Mouse (Mus musculus): Measurements from ENCODE around the gene Zpbp. TPM values are rescaled to one million over a fixed set of nuclear protein-coding genes. Genes with fewer than 3 reads are reported as not detected.

Gene Zpbp
- polyA plus RNA-seq, 1 experiment: 0.25 TPM

DNA sequence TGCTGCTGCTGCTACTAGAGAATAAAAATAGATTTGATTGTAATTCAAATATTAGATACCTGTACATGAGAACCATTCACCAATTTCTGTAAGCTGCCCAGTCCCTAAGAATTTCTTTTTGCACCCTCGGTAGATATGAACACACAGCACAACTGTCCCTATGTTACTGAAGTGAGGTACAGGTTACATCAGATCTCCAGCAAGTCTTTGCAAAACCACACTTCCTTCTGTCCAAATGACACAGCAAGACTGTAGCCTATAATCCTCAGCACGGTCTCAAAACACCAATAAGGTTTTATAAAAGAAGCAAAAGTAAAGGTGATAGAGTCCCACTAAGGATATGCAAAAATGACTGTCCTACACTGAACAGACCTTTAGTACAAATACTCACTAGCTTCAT, 44.9 kb downstream of the Zpbp start:
- Histone ChIP-seq H3K4me1 (ENCODE audit: control insufficient read depth, insufficient read depth, low read length) (no peaks in the 10 kb centered on the region), H3K27ac (ENCODE audit: insufficient read depth, low read depth, low read length) (no peak overlapping the region), H3K4me3 (ENCODE audit: insufficient read depth, low read length) (no peak overlapping the region)
- no peak for TF ChIP-seq POLR2A (IDR thresholded peaks at IDR 0.05; ENCODE audit: borderline replicate concordance, low read depth, low read length)
- TF ChIP-seq CTCF (IDR thresholded peaks at IDR 0.05; ENCODE audit: low read depth, low read length): no peak

DNA sequence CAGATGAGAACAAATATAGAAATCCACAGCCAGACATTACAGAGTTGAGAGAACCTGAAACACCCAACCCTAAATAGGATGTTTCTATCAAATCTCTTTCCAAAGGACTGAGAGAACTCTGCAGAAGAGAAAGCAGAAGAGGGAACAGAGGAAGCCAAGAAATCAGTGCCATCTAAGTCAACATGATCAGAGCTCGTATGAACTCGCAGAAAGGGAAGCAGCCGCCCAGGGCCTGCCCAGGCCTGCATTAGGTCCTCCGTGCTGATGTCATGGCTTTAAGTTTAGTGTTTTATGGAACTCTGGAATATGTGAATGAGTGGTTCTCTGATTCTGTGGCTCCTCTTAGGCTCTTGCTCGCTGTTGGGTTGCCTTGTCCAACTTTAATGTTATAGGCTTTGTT, 48.0 kb downstream of the Zpbp start:
- Histone ChIP-seq H3K4me1 (ENCODE audit: control insufficient read depth, insufficient read depth, low read length) (no peaks in the 10 kb centered on the region), H3K27ac (ENCODE audit: insufficient read depth, low read depth, low read length) (no peak overlapping the region), H3K4me3 (ENCODE audit: insufficient read depth, low read length) (no peak overlapping the region)
- no peak for TF ChIP-seq POLR2A (IDR thresholded peaks at IDR 0.05; ENCODE audit: borderline replicate concordance, low read depth, low read length)
- TF ChIP-seq CTCF (IDR thresholded peaks at IDR 0.05; ENCODE audit: low read depth, low read length): no peak

DNA sequence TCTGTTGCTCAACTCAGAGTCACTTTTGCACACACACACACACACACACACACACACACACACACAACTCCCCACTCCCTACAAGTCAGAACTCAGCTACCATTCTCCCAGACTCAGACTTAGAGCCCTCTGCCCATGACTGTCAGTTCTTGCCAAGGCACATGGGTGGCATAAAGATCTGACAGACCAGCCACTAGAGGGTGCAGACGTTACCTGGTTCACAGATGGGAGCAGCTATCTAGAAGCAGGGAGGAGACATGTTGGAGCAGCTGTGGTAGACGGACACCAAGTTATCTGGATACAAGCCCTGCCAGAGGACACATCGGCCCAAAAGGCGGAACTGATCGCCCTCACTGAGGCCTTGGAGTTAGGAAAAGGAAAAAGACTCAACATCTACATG, 67.5 kb downstream of the Zpbp start:
- Histone ChIP-seq H3K4me1 (ENCODE audit: control insufficient read depth, insufficient read depth, low read length) (no peaks in the 10 kb centered on the region), H3K4me3 (ENCODE audit: insufficient read depth, low read length) (no peak overlapping the region), H3K27ac (ENCODE audit: insufficient read depth, low read depth, low read length) (no peak overlapping the region)
- TF ChIP-seq POLR2A (IDR thresholded peaks at IDR 0.05; ENCODE audit: borderline replicate concordance, low read depth, low read length) (no peak), CTCF (IDR thresholded peaks at IDR 0.05; ENCODE audit: low read depth, low read length) (no peak)

DNA sequence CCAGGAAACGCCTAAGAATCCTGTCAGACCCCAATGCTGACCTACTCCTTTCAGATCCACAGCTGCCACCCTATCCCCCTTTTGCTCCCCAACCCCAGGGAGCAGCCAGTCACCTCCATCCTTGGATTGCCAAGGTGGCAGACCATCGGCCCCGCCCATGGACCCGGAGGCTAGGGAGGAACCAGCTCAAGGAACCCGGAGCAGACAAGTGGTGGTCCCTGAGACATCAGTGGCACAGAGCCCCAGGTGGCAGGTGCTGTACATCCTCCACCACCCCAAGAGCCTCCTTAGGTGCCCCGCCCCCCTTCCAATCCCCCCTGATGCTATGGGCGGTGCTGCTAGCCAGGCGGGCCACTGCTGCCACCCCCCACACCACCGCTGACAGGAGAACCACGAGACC, 69.0 kb downstream of the Zpbp start:
- Histone ChIP-seq H3K27ac (ENCODE audit: insufficient read depth, low read depth, low read length) (no peak overlapping the region), H3K4me3 (ENCODE audit: insufficient read depth, low read length) (no peak overlapping the region), H3K4me1 (ENCODE audit: control insufficient read depth, insufficient read depth, low read length) (no peaks in the 10 kb centered on the region)
- TF ChIP-seq POLR2A (IDR thresholded peaks at IDR 0.05; ENCODE audit: borderline replicate concordance, low read depth, low read length) (no peak), CTCF (IDR thresholded peaks at IDR 0.05; ENCODE audit: low read depth, low read length) (no peak)

DNA sequence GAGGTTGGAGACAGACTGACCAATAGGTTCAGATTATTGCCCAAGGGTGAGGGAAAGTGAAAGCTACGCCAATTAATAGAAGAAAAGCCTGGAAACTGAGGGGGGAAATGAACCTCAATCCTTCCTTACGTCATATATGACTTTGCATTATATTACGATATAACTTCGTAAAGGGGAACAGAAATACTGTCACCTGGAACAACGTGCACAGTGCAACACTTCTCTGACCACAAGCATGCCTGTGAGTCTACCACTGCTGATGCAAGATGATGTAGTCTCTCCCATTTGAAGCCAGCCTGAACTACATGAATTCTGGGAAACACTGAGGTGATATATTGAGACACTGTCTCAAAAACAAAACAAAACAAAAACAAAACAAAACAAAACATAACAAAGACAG, 90.9 kb downstream of the Zpbp start:
- Histone ChIP-seq H3K4me3 (ENCODE audit: insufficient read depth, low read length) (no peak overlapping the region), H3K4me1 (ENCODE audit: control insufficient read depth, insufficient read depth, low read length) (no peaks in the 10 kb centered on the region), H3K27ac (ENCODE audit: insufficient read depth, low read depth, low read length) (no peak overlapping the region)
- TF ChIP-seq POLR2A (IDR thresholded peaks at IDR 0.05; ENCODE audit: borderline replicate concordance, low read depth, low read length) (no peak), CTCF (IDR thresholded peaks at IDR 0.05; ENCODE audit: low read depth, low read length) (no peak)

DNA sequence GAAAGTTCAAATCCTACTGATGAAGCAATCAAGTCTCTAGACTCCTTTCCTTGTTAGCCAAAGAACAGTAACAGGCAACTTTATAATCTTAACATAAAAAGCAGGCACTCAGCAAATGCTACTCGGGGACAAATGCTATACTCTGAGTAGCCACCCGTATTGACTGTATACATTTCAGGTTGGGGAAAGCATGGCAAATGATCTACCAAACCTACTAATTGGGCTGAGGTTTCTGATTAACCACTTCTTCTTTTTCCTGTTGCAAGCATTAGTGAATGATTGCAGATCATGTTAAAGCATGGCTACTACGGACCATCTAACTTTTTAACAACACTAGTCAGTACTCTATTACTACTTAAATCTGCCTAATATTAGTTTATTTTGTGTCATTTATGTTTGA, 178.7 kb downstream of the Zpbp start:
- H3K4me1 ChIP-seq (ENCODE audit: control insufficient read depth, insufficient read depth, low read length): no peaks in the 10 kb centered on the region
- no peak overlapping the region for H3K4me3 ChIP-seq (ENCODE audit: insufficient read depth, low read length)
- TF ChIP-seq POLR2A (IDR thresholded peaks at IDR 0.05; ENCODE audit: borderline replicate concordance, low read depth, low read length) (no peak), CTCF (IDR thresholded peaks at IDR 0.05; ENCODE audit: low read depth, low read length) (no peak)
- H3K27ac ChIP-seq (ENCODE audit: insufficient read depth, low read depth, low read length): no peak overlapping the region

DNA sequence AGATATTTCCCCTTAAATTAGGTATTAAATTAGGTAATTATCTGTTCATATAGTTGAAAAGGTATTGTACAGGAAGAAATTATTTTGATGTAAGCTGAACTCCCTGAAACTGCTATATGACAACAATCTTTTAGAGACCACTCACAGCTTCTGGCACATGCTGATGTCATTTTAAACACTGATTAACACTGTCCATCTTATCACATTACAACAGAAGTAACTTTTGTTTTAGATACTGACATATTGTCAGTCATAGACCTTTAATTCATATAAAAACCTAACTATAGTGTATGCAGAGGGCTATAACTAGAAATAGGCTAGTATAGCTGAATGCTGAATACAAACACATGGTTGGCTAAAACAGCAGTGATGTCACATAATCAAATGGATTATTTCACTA, 182.1 kb downstream of the Zpbp start:
- H3K4me3 ChIP-seq (ENCODE audit: insufficient read depth, low read length): no peak overlapping the region
- H3K27ac ChIP-seq (ENCODE audit: insufficient read depth, low read depth, low read length): no peak overlapping the region
- no peak for TF ChIP-seq CTCF (IDR thresholded peaks at IDR 0.05; ENCODE audit: low read depth, low read length)
- no peak for TF ChIP-seq POLR2A (IDR thresholded peaks at IDR 0.05; ENCODE audit: borderline replicate concordance, low read depth, low read length)
- H3K4me1 ChIP-seq (ENCODE audit: control insufficient read depth, insufficient read depth, low read length): no peaks in the 10 kb centered on the region

DNA sequence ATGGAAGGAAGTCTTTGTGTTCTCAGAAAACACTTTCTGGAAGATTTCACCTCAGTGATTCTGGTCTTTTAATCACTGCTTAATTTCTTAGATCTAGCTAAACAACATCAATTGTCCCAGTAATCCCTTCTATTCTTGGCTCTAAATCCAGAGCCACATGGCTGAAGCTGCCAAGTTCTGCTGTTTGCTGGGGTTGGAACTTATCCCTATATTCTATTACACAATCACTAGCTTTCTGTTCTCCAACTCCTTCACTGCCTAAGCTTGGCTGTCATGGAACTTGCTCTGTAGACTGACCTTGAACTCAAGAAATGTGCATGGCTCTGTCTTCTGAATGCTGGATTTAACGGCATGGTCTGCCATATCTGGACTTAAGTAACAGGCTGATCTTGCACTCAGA, 204.9 kb downstream of the Zpbp start:
- TF ChIP-seq CTCF (IDR thresholded peaks at IDR 0.05; ENCODE audit: low read depth, low read length) (no peak), POLR2A (IDR thresholded peaks at IDR 0.05; ENCODE audit: borderline replicate concordance, low read depth, low read length) (no peak)
- no peaks in the 10 kb centered on the region for H3K4me1 ChIP-seq (ENCODE audit: control insufficient read depth, insufficient read depth, low read length)

DNA sequence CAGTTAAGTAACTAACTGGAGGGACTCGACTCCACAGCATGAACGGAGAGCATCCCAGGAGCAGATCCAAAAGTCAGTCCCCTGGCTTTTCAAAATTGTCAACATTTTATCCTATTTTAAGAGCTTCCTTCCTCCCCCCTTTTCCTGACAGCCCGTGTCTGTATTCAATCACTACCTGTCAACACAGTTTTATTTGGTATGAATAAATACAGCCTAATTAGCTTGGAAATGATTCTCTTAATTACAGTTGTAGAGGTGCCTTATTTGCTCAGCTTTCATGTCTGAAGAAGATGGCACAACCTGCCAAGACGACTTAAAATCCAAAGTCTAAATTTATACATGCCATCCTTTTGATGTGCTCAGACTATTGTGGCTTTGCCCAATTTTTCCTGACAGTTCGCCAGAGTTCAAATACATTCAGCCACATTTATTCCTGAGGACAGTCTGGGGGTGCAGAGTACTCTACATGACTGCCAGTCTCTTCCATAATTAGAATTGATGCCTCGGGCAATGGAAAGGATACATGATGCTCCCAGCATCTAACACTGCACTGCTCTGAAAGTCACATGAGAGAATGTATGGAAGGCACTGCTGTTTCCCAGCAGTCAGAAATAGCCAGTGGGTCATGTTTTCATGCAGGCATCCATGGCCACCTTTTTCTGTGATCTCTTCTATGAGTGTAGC, 219.4 kb downstream of the Zpbp start:
- TF ChIP-seq POLR2A (IDR thresholded peaks at IDR 0.05; ENCODE audit: borderline replicate concordance, low read depth, low read length) (no peak), CTCF (IDR thresholded peaks at IDR 0.05; ENCODE audit: low read depth, low read length) (no peak)
- Histone ChIP-seq H3K27ac (ENCODE audit: insufficient read depth, low read depth, low read length) (no peak overlapping the region), H3K4me1 (ENCODE audit: control insufficient read depth, insufficient read depth, low read length) (no peaks in the 10 kb centered on the region), H3K4me3 (ENCODE audit: insufficient read depth, low read length) (no peak overlapping the region)

More for the DNA sequence above, 204.9 kb downstream of the Zpbp start:
- Histone ChIP-seq H3K27ac (ENCODE audit: insufficient read depth, low read depth, low read length) (no peak overlapping the region), H3K4me3 (ENCODE audit: insufficient read depth, low read length) (no peak overlapping the region)

DNA sequence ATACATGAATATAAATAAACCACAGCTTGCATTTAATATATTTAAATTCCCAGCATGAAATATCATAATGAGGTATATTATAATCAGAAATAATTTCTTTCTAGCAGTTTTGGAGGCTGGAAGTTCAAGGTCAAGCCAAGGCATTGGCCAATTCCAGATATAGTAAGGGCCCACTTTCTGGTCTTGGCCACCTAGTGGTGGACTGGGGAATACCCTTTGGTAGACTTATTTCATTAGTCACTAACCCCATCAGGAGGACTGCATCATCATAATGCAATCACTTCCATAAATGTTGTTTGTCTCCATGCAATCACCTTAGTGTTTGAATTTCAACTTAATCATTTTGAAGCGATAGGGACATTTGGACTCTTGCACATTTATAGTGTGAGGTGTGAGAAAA, 222.9 kb downstream of the Zpbp start:
- Histone ChIP-seq H3K4me3 (ENCODE audit: insufficient read depth, low read length) (no peak overlapping the region), H3K4me1 (ENCODE audit: control insufficient read depth, insufficient read depth, low read length) (no peaks in the 10 kb centered on the region)
- TF ChIP-seq POLR2A (IDR thresholded peaks at IDR 0.05; ENCODE audit: borderline replicate concordance, low read depth, low read length) (no peak), CTCF (IDR thresholded peaks at IDR 0.05; ENCODE audit: low read depth, low read length) (no peak)

More for the DNA sequence above, 222.9 kb downstream of the Zpbp start:
- H3K27ac ChIP-seq (ENCODE audit: insufficient read depth, low read depth, low read length): no peak overlapping the region

Other genes starting within 250 kb of the Zpbp start
- not detected in 2 replicates for gene Spata48, start 314 bp downstream of the Zpbp start, polyA plus RNA-seq (2012; ENCODE audit: insufficient read depth, insufficient read length, missing spikeins)
- not detected in 2 replicates for gene 4930512M02Rik, start 165.4 kb upstream of the Zpbp start, polyA plus RNA-seq (2012; ENCODE audit: insufficient read depth, insufficient read length, missing spikeins)
- gene Ikzf1, start 222.6 kb upstream of the Zpbp start, polyA plus RNA-seq (2012; ENCODE audit: insufficient read depth, insufficient read length, missing spikeins): 49.9 and 55.8 TPM in 2 replicates

Measured in bone marrow macrophage, adult 2 months (primary cell).